Comparison of ENCODE assay signal across 10 mouse cellular contexts in the genomic region with DNA sequence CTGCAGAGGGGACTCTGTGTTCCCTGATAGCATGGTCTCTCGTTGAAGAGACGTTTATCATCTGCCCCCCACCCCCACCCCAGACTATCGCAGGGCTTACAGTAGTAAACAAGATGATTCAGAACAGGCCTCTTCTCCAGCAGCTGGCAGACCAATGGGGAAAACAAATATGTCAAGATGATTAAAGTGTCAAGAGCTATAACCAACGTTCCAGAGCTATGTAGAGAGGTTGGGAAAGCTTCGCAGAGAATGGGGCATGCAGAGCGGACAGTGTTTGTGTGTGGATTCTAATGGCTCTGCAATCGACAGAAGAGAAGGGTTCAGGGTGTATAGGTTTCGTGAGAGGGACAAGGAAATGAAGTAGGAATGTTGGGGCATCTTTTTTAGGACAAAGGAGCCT. TPM values are rescaled to one million over a fixed set of nuclear protein-coding genes. Genes with fewer than 3 reads are reported as not detected.
"Had no signal": no experiment of that assay in that cellular context is flagged by ENCODE, and none has a peak within 500 bp of the region (broad histone marks: within the 10 kb centered on the region; RNA-seq: fewer than 3 reads in every experiment).

No protein-coding gene starts in this region.

- DNase-seq: kidney, adult 18-20 months; lung, embryonic 14.5 days; right cerebral cortex, postnatal 25 days; thymus, postnatal 36 days had no signal

- H3K9ac ChIP-seq: limb, embryonic 13.5 days; liver, embryonic 15.5 days; lung, embryonic 14.5 days; midbrain, embryonic 13.5 days had no signal

- H3K27me3 ChIP-seq: limb, embryonic 13.5 days; liver, embryonic 15.5 days; midbrain, embryonic 13.5 days had no signal

- H3K4me1 ChIP-seq: liver, embryonic 15.5 days; midbrain, embryonic 13.5 days had no signal

- H3K9me3 ChIP-seq: limb, embryonic 13.5 days; liver, embryonic 15.5 days; midbrain, embryonic 13.5 days had no signal

- H3K27ac ChIP-seq: layer of hippocampus, adult 2 months; limb, embryonic 13.5 days; liver, embryonic 15.5 days; midbrain, embryonic 13.5 days had no signal

- H3K4me2 ChIP-seq: limb, embryonic 13.5 days; liver, embryonic 11.5 days; liver, embryonic 15.5 days; lung, embryonic 14.5 days; midbrain, embryonic 13.5 days had no signal

- H3K36me3 ChIP-seq: limb, embryonic 13.5 days; liver, embryonic 15.5 days; midbrain, embryonic 13.5 days had no signal

- H3K4me3 ChIP-seq: layer of hippocampus, adult 2 months; limb, embryonic 13.5 days; liver, embryonic 15.5 days; midbrain, embryonic 13.5 days had no signal

- ATAC-seq: inflammation-experienced regulatory T-cells, adult 6 months; midbrain, embryonic 13.5 days had no signal

RNA-seq across cellular contexts. Expression of gene Agtr1a, which starts 31.9 kb away (rescaled TPM):
- polyA plus RNA-seq: inflammation-experienced regulatory T-cells, adult 6 months had no signal
